Mouse (Mus musculus) inflammation-experienced regulatory T-cells, adult 6 months (primary cell): Measurements from ENCODE around the gene Atad3a. TPM values are rescaled to one million over a fixed set of nuclear protein-coding genes. Genes with fewer than 3 reads are reported as not detected.

ENCODE experiments used
- ATAC-seq: one replicate; pipeline ENCODE4 v1.8.0; 2017
- polyA plus RNA-seq, 3 experiments: library from polyadenylated mRNA; unstranded; fragments of 100-300 nt; shearing (Covaris generic); gene quantifications; one replicate each; pipeline ENCODE4 v1.2.1; 2017

The Atad3a gene
- polyA plus RNA-seq, 3 experiments from 2014 or later, result 9.8 to 27.2 (median 21.7) TPM

DNA sequence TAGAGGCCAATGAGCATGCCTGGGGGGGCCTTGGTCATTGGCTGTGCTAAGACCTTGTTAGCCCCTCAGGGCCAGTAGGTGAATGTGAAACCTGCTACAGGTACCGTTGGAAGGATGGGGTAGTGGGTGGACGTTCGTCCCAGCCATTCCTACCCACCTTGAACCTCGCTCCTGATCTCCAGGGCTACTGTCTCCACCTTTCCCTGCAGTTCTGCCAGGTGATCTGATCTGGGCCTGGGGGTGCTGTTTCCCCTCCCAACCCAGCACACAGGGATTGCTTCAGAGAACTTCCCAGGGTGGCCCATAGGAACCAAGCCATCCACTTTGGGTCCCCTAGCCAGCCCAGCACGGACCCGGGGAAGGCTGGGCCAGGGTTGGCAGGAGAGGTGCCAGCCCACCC is 21.7 kb downstream of the Atad3a start:
- ATAC-seq, result no peak

DNA sequence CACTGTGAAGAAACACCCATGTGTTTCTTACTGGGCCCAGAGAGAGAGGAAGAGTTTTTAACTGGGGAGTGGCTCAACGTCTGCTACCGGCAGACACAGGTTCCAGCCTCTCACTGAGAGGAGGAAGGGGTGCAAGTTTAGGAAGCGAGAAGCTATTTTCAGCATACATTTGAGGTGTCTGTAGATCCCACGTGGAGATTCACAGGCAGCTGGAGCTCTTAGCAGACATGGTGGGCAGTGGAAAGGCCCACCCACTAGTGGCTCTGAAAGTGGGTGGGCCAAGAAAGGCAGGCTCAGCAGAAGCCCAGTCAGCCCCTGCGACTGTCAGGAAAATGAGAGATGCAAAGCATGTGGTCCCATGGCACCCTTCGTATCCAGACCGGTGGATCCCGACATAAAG is 22.6 kb downstream of the Atad3a start:
- no peak for ATAC-seq

DNA sequence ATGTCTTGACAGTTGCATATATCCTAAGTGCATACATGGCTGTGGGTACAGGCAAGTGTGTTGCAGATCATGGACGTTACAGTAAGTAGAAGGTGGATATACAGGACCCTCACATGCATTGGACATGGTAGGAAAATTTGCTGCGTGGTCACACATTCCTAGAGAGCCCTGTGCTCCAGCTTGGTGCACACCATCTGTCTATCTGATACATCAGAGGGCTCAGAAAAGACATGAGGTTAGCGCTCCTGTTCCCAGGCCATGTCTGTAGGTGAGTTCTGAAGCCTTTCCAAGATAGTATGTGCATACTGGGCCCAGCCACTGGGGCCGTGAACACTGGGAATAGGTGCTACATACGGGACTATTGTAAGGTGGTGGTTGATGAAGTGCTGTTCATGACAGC is 24.5 kb downstream of the Atad3a start:
- ATAC-seq, result no peak

DNA sequence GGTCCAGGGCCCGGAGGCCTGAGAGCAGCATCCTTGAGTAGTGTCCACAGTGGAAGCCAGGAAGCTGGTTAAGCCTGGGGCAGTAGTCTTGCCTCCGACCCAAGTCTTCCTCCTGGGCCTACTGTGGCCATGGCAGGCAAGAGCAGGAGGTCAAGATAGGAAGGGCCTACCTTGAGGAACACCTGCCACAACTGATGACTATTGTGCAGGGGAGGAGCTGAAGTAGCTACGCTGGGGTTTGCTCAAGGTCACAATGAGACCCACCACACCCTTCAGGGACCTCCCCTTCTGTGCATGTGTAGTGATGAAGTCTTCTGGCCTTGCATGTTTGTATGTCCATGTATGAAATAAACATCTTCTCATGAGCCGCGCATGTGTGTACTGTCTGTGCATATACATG is 25.1 kb downstream of the Atad3a start:
- no peak for ATAC-seq

DNA sequence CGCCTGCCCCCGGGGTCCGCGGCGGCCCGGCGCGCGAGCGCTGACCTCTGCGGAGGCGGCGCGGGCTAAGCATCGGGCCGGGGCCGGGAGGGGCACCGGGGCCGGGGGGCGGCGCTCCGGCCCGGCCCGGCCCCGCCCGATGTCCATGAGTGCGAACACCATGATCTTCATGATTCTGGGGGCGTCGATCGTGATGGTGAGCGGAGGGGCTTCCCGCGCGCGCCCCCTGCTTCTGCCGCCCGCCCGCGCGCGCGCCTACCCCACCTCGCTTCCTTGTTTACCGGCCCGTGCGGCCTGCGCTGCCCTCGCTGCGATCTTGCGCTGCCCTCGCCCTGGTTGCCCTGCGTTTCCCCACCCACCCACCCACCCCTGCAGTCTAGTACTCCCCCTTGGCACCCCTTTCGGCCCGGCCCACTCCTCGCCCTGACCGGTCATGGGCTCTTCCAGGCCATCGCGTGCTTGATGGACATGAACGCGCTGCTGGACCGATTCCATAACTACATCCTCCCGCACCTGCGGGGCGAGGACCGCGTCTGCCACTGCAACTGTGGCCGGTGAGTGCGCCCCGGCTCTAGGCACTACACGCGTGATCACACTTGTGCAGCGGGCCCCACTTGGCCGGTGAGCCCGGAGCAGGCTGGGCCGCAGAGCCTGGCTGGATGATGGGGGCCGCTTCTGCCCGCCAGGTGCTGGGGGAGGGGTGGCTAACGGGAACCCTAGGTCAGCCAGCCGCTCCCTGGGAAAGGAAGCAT is 25.8 kb downstream of the Atad3a start:
- no peak for ATAC-seq

DNA sequence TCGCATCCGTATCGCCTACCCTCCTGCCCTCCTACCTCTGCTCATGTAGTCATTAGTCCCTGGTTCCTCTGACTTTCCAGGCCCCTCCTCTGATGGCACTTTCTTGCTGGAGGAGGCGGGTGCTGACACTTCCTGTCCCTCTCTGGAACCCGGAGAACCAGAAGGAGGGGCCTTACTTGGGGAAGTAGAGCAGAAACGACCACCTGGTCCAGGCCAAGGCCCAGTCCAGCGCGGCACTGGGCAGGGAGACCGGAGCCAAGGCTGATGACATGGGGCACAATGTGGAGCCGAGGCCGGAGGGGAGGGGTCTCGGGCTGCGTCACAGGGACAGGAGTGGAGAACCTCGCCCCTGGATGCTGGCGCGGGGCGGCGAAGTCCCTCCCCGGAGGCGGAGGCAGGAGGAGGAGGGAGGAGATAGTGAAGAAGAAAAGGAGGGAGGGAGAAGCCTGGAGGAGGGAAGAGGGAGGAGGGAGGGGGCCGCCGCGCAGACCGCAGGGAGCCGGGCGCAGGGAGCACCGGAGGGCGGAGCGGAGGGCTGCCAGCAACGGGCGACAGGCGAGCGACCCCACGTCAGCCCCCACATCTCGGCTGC is 26.4 kb downstream of the Atad3a start, which contains the start of gene Tmem240:
TSS of gene Tmem240 (plus strand) at position 451 of the 592 bp plus-strand sequence.
- peak; percentile 85 for ATAC-seq

DNA sequence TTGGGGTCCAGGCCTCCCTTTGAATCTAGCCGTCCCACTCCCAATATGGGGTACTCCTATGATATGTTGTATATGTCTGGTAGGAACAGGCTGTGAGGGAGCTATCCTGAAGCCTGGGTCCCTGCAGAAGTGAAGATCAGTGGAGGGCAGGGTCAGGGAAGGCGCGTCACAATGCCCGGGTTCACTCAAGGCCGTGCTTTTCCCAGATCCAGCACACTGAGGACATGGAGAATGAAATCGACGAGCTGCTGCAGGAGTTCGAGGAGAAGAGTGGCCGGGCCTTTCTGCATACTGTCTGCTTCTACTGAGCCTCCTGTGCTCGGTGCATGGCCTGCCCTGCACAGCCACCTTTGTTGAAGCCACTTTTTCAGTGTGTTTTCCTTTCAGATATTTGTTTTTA is 27.6 kb downstream of the Atad3a start:
- no peak for ATAC-seq

DNA sequence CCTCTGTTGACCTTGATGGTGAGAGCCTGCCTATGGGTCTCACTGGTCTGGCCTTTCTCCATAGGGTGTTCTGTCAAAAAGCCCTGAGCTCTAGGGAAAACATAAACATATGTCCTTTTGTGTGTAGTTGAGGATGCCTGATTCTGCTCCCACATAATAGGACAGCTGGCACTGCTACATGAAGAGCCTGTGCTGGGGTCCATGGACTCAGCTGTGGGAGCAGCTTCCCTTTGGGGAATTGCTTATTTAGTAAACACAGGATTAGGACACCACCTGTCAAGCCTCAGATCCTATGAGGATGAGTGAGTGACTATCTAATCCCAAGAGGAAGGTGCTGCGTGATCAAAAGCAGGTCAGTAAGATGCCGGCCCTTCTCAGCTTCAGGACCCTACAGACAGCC is 32.9 kb downstream of the Atad3a start:
- no peak for ATAC-seq

DNA sequence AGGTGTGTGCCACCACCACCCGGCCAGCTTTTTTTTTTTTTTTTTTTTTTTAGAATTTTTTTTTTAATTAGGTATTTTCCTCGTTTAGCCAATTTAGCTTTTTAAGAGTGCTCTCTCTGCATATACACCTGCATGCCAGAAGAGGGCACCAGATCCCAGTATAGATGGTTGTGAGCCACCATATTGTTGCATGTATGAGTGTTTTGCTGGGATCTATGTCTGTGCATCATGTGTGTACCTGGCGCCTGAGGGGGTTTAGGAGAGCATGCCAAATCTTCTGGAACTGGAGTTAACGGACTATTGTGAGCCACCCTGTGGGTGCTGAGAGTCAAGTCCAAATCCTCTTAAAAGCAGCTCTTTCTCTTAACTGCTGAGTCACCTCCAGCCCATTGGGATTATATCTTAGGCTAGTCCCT is 39.2 kb downstream of the Atad3a start:
- peak; percentile 64 for ATAC-seq

DNA sequence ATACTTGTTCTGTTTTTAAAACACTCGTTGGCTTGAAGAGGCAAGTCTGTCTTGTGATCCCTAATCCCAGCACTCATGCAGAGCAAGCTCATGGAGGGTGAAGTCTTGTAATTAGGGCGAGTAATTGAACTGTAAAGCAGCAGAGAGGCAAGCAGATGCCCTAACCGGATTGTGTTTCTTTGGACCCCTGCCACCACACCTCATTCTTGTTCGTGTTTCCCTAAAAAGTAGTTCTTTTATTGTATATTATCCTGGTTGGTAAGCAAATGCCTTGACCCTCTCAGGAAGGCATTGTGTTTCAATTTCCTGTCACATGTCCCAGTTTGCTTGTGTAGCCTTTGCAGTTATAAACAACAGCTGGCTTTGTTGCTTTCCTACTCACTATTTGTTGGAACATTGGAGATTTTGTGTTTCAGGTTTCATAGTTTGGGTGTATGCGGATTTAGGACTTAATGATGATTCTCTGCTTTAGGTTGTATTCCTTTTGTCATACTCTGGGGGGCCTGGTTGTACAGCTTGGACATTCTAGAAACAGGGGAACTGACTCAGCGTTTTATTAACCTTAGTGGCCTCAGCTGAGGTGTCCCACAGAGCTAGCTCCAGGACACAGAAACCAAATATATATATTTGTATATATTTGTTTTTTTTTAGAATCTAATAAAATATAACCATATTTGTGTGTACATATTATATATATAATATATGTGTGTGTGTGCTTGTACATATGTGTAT is 50.2 kb downstream of the Atad3a start:
- ATAC-seq, result no peak

DNA sequence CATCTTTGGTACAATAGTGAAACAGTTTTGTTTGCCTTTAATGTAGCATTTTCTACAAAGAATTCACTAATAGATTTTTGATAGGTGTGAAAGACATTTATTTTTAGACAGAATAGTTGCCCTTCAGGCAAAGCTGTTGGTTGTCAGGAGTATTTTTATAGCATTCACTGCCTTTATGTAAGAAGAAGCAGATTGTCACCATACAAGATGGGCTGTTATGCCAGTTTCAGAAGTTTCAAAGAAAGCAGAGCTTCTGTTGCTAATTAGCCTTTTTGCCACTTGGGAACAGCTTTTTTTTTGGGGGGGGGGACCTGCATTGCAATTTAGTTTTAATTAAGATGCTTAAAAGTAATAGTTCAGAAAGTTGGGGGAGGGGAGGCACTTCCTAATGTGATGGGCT is 51.9 kb downstream of the Atad3a start:
- ATAC-seq, result no peak

DNA sequence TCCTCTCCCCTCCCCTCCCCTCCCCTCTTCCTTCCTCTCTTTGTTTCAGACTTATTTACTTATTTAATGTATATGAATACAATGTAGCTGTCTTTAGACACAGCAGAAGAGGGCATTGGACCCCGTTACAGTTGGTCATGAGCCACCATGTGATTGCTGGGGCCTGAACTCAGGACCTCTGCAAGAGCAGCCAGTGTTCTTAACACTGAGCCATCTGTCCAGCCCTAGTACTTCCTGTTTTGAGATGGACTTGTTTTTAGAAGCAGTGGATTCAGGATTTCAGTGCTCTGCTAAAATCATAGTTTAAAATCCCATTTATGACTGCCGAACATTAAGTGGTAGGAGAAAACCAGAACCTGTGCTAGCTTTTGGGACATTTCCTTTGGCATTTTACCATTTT is 52.3 kb downstream of the Atad3a start:
- no peak for ATAC-seq

DNA sequence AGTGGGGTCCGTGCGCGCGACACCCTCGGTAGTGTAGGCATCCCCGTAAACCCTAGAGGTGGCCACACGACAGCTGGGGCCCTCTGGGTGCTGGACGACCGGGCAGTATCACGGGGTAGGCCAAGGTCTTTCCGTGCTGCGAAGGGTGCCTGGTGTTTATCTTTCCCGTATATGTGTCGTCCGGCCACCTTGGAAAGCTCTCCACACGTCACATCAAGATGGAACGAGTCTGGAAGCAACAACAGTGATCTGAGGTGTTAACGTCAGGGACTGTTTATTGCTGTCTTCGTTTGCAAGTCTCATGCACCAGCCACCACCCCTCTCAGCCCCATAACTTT is 55.3 kb downstream of the Atad3a start:
- ATAC-seq, result peak; percentile 24

DNA sequence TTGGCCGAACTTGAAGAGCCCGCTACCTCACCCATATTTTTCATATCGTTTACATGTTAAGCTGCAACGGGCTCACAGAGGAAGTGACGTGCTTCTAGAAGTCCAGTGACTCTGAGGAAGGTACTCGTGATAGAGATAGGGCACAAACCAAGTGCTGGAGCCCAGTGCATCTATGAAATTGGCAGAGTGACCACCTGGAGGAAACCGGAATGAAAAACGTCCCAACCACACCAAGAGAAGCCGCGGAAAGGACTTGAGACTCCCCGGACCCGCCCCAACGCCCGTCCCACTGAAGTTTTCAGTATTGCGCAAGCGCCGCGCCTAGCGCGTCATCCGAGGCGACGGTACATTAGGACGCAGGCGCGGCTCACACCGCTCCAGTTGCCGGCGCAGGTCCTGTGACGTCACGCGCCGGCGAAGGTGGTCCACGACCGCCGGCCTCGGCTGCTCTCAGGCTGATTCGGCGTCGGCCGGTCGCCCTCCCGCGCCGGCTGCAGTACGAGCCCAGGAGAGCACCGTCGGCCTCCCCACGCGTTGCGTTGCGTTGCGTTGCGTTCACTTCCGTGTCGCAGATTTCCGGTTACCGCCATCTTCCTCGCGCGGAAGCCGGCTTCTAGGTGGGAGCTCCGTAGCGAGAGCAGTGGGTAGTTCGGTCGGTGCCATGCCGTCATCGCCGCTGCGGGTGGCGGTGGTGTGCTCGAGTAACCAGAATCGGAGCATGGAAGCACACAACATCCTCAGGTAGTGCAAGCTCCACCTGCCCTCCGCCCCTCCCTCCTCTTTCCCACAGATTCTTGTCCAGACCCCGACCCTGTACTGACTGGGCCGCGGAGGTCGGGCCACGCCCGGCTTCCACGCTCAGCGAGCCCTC is 55.9 kb downstream of the Atad3a start, which contains the start of gene Ssu72:
TSS of gene Ssu72 (plus strand) at position 80 of the 871 bp plus-strand sequence.
- ATAC-seq, result peak; percentile 77

DNA sequence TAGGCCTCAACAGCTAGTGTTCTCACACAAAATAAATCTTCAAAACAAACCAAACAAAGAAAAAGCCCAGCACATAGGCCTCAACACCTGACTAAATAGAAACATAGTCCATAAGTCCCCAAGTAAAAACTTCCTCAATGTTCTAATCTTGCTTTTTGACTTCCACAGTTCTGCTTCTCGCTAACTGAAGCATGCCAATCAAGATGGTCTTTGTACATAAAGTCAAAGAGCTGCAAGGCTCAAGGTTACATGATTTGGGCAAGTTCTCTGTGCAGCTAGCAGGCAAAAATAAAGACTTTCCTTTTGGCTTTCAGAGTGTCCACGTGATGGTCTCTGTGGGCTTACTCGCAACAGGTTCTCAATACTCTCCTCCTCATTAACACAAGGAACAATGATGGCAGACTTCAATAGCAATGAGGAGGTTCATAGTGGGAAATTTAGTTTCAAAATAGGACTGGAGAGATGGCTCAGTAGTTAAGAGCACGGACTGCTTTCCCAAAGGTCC is 57.4 kb downstream of the Atad3a start:
- no peak for ATAC-seq

DNA sequence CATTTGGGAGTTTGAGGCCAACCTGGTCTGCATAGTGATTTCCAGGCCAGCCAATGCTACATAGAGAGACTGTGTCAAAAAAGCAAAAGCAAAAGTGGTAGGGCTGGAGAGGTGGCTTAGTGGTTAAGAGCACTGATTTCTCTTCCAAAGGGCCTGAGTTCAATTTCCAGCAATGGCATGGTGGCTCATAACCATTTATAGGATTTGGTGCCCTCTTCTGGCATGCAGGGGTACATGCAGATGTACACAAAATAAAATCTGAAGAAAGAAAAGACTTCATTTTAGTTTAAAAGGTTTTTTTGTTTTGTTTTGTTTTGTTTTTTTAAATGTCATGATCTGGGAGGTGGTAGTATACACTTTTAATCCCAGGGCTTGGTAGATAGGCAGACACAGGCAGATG is 60.5 kb downstream of the Atad3a start:
- ATAC-seq, result peak; percentile 30

DNA sequence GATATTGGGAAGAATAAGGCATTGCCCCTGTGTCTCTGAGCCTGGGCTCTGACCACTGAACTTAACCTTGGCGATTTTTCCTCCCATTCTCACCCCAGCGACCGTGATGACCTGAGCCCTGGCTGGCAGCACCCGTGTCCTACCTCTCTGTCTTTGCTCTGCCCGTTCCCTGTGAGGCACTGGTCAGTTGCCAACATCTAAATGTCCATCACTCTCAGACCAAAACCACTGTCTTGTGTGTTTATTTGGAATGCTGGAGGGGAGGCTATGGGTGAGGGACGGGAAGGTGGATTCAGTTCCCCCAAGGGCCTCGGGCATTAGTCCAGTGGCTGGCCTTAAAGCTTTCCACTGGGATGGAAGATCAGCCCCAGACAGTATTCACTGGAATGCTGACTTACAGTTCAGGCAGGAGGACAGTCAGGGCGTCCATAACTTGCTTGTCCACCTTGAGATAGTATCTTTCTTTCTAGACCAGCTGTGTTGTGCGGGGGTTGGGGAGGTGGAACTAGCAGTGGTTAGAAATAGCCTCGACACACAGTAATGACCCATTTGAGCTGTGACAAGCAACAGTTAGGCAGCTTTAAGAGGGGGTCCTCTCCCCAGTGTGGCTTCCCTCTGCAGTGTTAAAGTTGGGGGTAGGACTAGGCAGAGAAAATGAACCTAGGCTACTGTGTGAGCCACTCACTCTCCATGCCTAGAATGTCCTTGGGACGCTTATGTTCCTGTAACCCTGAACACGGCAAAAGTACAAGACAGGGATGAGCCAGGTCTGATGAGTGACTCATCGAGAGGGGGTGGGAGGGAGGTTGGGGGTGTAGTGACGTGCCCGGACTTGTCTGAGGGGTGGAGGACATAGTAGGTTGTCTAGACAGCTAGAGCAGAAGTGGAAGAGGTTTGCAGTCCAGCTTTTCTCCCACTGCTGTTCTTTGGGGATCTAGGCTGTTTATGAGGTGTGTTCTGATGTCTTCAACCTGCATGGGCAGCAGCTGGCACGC is 64.3 kb downstream of the Atad3a start:
- no peak for ATAC-seq

DNA sequence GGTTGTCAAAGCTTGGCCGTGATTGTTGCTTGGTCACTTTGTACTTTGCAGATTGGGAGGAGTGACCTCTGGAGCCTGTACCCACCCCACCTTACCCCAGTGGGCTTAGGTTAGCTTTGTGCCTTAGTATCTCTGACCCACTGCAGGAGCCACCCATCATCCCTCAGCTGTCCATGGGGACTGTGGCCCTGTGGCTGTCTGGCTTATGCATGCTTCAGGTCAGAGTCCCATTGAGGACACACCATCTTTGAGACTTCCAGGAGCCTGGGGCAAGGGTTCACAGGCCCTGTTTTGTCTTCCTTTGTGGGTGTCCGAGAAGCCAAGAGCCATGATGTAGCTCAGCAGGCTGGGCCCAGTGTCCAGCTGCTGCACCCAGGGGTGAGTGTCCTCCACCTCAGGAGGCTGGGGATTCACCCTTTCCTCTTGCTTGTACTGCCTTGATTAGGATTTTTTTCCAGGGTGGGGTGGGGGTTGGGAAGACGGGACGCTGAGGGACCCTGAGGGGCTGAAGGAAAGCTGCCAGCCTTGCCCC is 65.3 kb downstream of the Atad3a start:
- no peak for ATAC-seq

DNA sequence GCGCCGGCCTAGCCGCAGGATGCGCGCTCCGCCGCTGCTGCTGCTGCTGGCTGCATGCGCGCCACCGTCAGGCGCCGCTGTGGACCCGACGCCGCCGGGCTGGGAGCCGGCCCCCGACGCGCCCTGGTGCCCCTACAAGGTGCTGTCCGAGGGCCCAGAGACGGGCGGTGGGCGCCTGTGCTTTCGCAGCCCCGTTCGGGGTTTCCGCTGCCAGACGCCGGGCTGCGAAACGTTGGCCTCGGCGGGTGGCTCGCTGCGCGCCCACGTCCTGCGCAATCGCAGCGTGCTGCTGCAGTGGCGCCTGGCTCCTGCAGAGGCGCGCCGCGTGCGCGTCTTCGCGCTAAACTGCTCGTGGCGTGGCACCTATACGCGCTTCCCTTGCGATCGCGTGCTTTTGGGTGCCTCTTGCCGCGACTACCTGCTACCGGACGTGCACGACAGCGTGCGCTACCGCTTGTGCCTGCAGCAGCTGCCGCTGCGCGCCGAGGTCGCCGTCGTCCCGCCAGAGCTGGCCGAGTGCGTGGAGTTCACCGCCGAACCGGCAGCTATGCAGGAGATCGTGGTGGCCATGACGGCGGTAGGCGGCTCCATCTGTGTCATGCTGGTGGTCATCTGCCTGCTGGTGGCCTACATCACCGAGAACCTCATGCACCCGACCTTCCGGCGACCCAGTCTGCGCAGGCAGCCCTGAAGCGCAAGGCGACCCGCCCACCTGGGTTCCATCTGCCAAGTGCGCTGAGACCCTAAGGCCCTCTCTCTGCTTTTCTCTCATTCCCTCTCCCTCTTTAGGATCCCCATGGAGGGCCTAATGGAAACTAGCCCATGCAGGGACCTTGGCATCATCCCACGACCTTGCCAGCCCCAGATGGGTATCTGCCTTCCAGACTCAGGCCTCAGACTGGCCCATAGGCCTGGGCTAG is 66.2 kb downstream of the Atad3a start:
- peak; percentile 84 for ATAC-seq

DNA sequence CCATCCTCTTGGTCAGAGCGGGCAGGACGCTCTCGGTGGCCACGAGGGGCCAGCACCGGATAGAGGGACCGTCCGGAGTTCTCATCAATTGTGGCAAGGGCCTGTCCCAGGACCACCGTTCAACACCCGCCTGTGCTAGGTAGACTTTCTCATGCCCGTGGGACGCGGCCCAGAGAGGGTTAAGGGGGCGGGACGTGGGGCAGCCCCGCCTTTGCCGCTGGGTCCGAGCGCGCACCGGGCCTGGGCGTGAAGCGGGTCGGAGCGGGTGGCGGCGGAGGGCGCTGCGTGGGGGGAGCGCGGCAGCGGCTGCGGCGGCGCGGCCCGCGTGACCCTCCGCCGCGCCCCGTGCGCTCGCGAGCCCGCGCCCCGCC is 66.8 kb downstream of the Atad3a start, which contains the start of gene Fndc10:
TSS of gene Fndc10 (plus strand) at position 232 of the 371 bp plus-strand sequence.
- ATAC-seq, result peak; percentile 53
